Mouse (Mus musculus): ENCODE results near the gene Ubn2. TPM values are rescaled to one million over a fixed set of nuclear protein-coding genes. Genes with fewer than 3 reads are reported as not detected.
"Not testable (repeated sequence)": the region's sequence is repeated elsewhere in the genome, so short reads cannot be mapped to it uniquely, and the experiment has no call there.

Gene Ubn2
- total and polyA plus RNA-seq, 2 experiments from 2014 or later: 8.8 to 30.0 TPM

- WGBS: 75% methylated on average over 4 of the region's 4 CpGs
- ATAC-seq: peak; percentile 96
- no peak overlapping the region for H3K4me2 ChIP-seq (ENCODE audit: low read depth)
- H3K4me3 ChIP-seq (ENCODE audit: low read depth, low read length): no peak overlapping the region
- no peaks in the 10 kb centered on the region for H3K9me3 ChIP-seq (ENCODE audit: low read length)
- no peaks in the 10 kb centered on the region for H3K27me3 ChIP-seq (ENCODE audit: insufficient read depth, low read length)
- DNase-seq: peak; percentile 66
- H3K9ac ChIP-seq: no peak overlapping the region
- no peaks in the 10 kb centered on the region for H3K4me1 ChIP-seq (ENCODE audit: insufficient read depth)
- H3K27ac ChIP-seq (ENCODE audit: low read depth, low read length): no peak overlapping the region
- peaks cover 24% of the 10 kb centered on the region for H3K36me3 ChIP-seq (ENCODE audit: insufficient read depth)
- TF ChIP-seq CTCF (IDR thresholded peaks at IDR 0.05; ENCODE audit: low read depth): no peak
Observed at GRCm38 (mm10) chr6:38453049-38453448, 19.3 kb downstream of the Ubn2 start.

- H3K27me3 ChIP-seq (ENCODE audit: insufficient read depth, low read length); H3K4me3 ChIP-seq (ENCODE audit: low read depth, low read length); H3K4me1 ChIP-seq (ENCODE audit: insufficient read depth); H3K27ac ChIP-seq (ENCODE audit: low read depth, low read length); DNase-seq; H3K9ac ChIP-seq; H3K9me3 ChIP-seq (ENCODE audit: low read length); ATAC-seq; H3K4me2 ChIP-seq (ENCODE audit: low read depth): not testable (repeated sequence)
- H3K36me3 ChIP-seq (ENCODE audit: insufficient read depth): peaks cover 27% of the 10 kb centered on the region
Observed at GRCm38 (mm10) chr6:38456425-38456824, 22.7 kb downstream of the Ubn2 start.

GRCm38 (mm10) chr6:38458075-38458474 lies 24.3 kb downstream of the Ubn2 start:
- Histone ChIP-seq H3K4me1 (ENCODE audit: insufficient read depth) (no peaks in the 10 kb centered on the region), H3K9ac (no peak overlapping the region), H3K36me3 (ENCODE audit: insufficient read depth) (peaks cover 20% of the 10 kb centered on the region), H3K27ac (ENCODE audit: low read depth, low read length) (no peak overlapping the region), H3K9me3 (ENCODE audit: low read length) (no peaks in the 10 kb centered on the region), H3K4me2 (ENCODE audit: low read depth) (no peak overlapping the region), H3K4me3 (ENCODE audit: low read depth, low read length) (no peak overlapping the region), H3K27me3 (ENCODE audit: insufficient read depth, low read length) (no peaks in the 10 kb centered on the region)
- TF ChIP-seq CTCF (IDR thresholded peaks at IDR 0.05; ENCODE audit: low read depth): no peak
- ATAC-seq (no peak), DNase-seq (no peak)
- WGBS: 99% methylated on average over 3 of the region's 3 CpGs

GRCm38 (mm10) chr6:38469591-38469990 lies 35.8 kb downstream of the Ubn2 start:
- no peaks in the 10 kb centered on the region for H3K9me3 ChIP-seq (ENCODE audit: low read length)
- TF ChIP-seq CTCF (IDR thresholded peaks at IDR 0.05; ENCODE audit: low read depth): peak; percentile 26; the same call in 1 of the 2 replicates
- DNase-seq (no peak), ATAC-seq (no peak)
- H3K9ac ChIP-seq: no peak overlapping the region
- no peak overlapping the region for H3K27ac ChIP-seq (ENCODE audit: low read depth, low read length)
- 89% methylated on average over 4 of the region's 4 CpGs for WGBS
- H3K27me3 ChIP-seq (ENCODE audit: insufficient read depth, low read length): no peaks in the 10 kb centered on the region
- H3K36me3 ChIP-seq (ENCODE audit: insufficient read depth): peaks cover 11% of the 10 kb centered on the region
- H3K4me1 ChIP-seq (ENCODE audit: insufficient read depth): no peaks in the 10 kb centered on the region
- no peak overlapping the region for H3K4me2 ChIP-seq (ENCODE audit: low read depth)
- H3K4me3 ChIP-seq (ENCODE audit: low read depth, low read length): no peak overlapping the region

- no peak overlapping the region for H3K4me3 ChIP-seq (ENCODE audit: low read depth, low read length)
- H3K9ac ChIP-seq: no peak overlapping the region
- H3K4me2 ChIP-seq (ENCODE audit: low read depth): no peak overlapping the region
- H3K9me3 ChIP-seq (ENCODE audit: low read length): no peaks in the 10 kb centered on the region
- WGBS: 32% methylated on average over 5 of the region's 5 CpGs
- ATAC-seq (no peak), DNase-seq (no peak)
- H3K4me1 ChIP-seq (ENCODE audit: insufficient read depth): no peaks in the 10 kb centered on the region
- H3K36me3 ChIP-seq (ENCODE audit: insufficient read depth): peaks cover 56% of the 10 kb centered on the region
- H3K27ac ChIP-seq (ENCODE audit: low read depth, low read length): no peak overlapping the region
- H3K27me3 ChIP-seq (ENCODE audit: insufficient read depth, low read length): no peaks in the 10 kb centered on the region
- TF ChIP-seq CTCF (IDR thresholded peaks at IDR 0.05; ENCODE audit: low read depth): no peak
Observed at GRCm38 (mm10) chr6:38481694-38482371, 48.1 kb downstream of the Ubn2 start.

GRCm38 (mm10) chr6:38492550-38492949 lies 58.8 kb downstream of the Ubn2 start:
- Histone ChIP-seq H3K4me2 (ENCODE audit: low read depth) (no peak overlapping the region), H3K9me3 (ENCODE audit: low read length) (no peaks in the 10 kb centered on the region), H3K27me3 (ENCODE audit: insufficient read depth, low read length) (no peaks in the 10 kb centered on the region), H3K4me1 (ENCODE audit: insufficient read depth) (no peaks in the 10 kb centered on the region), H3K4me3 (ENCODE audit: low read depth, low read length) (no peak overlapping the region), H3K36me3 (ENCODE audit: insufficient read depth) (peaks cover 51% of the 10 kb centered on the region), H3K27ac (ENCODE audit: low read depth, low read length) (no peak overlapping the region), H3K9ac (no peak overlapping the region)
- 87% methylated on average over 3 of the region's 3 CpGs for WGBS
- DNase-seq (peak; percentile 36), ATAC-seq (peak; percentile 32; the same call in 1 of the 2 replicates)
- TF ChIP-seq CTCF (IDR thresholded peaks at IDR 0.05; ENCODE audit: low read depth): peak; percentile 65

- no peaks in the 10 kb centered on the region for H3K4me1 ChIP-seq (ENCODE audit: insufficient read depth)
- no peak overlapping the region for H3K4me3 ChIP-seq (ENCODE audit: low read depth, low read length)
- DNase-seq (no peak), ATAC-seq (no peak)
- H3K27me3 ChIP-seq (ENCODE audit: insufficient read depth, low read length): no peaks in the 10 kb centered on the region
- H3K9me3 ChIP-seq (ENCODE audit: low read length): no peaks in the 10 kb centered on the region
- WGBS: 69% methylated on average over 4 of the region's 4 CpGs
- H3K4me2 ChIP-seq (ENCODE audit: low read depth): no peak overlapping the region
- peaks cover 49% of the 10 kb centered on the region for H3K36me3 ChIP-seq (ENCODE audit: insufficient read depth)
- no peak overlapping the region for H3K9ac ChIP-seq
- no peak for TF ChIP-seq CTCF (IDR thresholded peaks at IDR 0.05; ENCODE audit: low read depth)
- no peak overlapping the region for H3K27ac ChIP-seq (ENCODE audit: low read depth, low read length)
Observed at GRCm38 (mm10) chr6:38495641-38496040, 61.9 kb downstream of the Ubn2 start.
